Comparison of ENCODE assay signal across 10 mouse cellular contexts in the genomic region with DNA sequence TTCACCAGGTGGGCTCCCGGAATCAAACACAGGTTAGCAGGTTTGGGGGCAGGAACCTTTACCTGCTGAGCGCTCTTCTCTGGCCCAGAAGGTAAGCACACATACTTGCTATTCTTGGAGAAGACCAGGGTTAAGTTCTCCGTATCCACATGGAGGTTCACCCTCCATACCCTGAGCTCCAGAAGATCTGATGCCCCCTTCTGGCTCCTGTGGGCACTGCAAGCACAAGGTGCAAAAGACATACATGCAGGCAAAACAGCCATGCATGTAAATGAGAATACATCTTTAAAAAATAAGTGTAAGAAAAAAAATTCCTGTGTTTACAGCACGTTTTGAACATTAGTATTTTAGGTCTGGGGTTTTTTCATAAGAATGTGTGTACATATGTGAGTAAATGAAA. TPM values are rescaled to one million over a fixed set of nuclear protein-coding genes. Genes with fewer than 3 reads are reported as not detected.
DNase-seq lines count a peak whose midpoint lies in the region; ATAC-seq and TF ChIP-seq lines count a peak whose summit lies in the region.
"Had no signal": no experiment of that assay in that cellular context is flagged by ENCODE, and none has a peak within 500 bp of the region (broad histone marks: within the 10 kb centered on the region; RNA-seq: fewer than 3 reads in every experiment).

No protein-coding gene starts in this region.

- H3K79me2 ChIP-seq in MEL (ENCODE audit: control insufficient read depth, insufficient read depth, low read length, poor library complexity): no peaks in the 10 kb centered on the region

- peak; percentile 50 to 56 (median 56) for TF ChIP-seq CTCF in MEL (IDR thresholded peaks at IDR 0.05 in 2 of 3, conservative IDR thresholded peaks at IDR 0.05 in 1 of 3; ENCODE audit: control insufficient read depth in 1 of 3, insufficient read depth in 1 of 3, low read depth in 2 of 3, low read length in 3 of 3, poor library complexity in 1 of 3, severe bottlenecking in 1 of 3)
- peak; percentile 55; the same call in 1 of the 2 replicates for TF ChIP-seq CTCF in small intestine, adult 2 months (IDR thresholded peaks at IDR 0.05; ENCODE audit: extremely low read depth, insufficient read length, insufficient replicate concordance, low read depth, low read length)

- H3K36me3 ChIP-seq in kidney, embryonic 15.5 days: no peaks in the 10 kb centered on the region
- no peaks in the 10 kb centered on the region for H3K36me3 ChIP-seq in kidney, embryonic 16.5 days (ENCODE audit: insufficient read depth, low read length)
- H3K36me3 ChIP-seq in MEL (ENCODE audit: control insufficient read depth in 1 of 2, insufficient read depth in 2 of 2, low read length in 2 of 2): no peaks in the 10 kb centered on the region
- peaks cover 17% of the 10 kb centered on the region for H3K36me3 ChIP-seq in small intestine, adult 2 months (ENCODE audit: control insufficient read depth, insufficient read depth, low read length)
- H3K36me3 ChIP-seq: lung, embryonic 15.5 days had no signal

- peak; percentile 46 to 52 for DNase-seq in B cell, adult 2 months
- peak; percentile 49 for DNase-seq in MEL (ENCODE audit: low read depth, low spot score)
- DNase-seq in layer of hippocampus, postnatal 36 days: no peak
- DNase-seq: retina, postnatal 1 day had no signal

- ATAC-seq in kidney, embryonic 15.5 days (replicated peaks; ENCODE audit: low FRiP score): no peak
- no peak for ATAC-seq in kidney, embryonic 16.5 days (ENCODE audit: low FRiP score, low TSS enrichment)
- ATAC-seq in granulocyte monocyte progenitor cell, adult 5-6 weeks (replicated peaks; ENCODE audit: poor library complexity, severe bottlenecking): no peak

- WGBS in kidney, embryonic 15.5 days: 91% methylated on average over 4 of the region's 4 CpGs
- 80% methylated on average over 4 of the region's 4 CpGs for WGBS in kidney, embryonic 16.5 days
- WGBS in small intestine, adult 2 months: 86% methylated on average over 4 of the region's 4 CpGs

- H3K4me2 ChIP-seq in kidney, embryonic 15.5 days: no peak overlapping the region
- no peak overlapping the region for H3K4me2 ChIP-seq in kidney, embryonic 16.5 days (replicated peaks; ENCODE audit: low read depth, low read length)
- H3K4me2 ChIP-seq: lung, embryonic 15.5 days had no signal

- no peak overlapping the region for H3K4me3 ChIP-seq in kidney, embryonic 15.5 days (replicated peaks)
- H3K4me3 ChIP-seq in kidney, embryonic 16.5 days (ENCODE audit: low read length): no peak overlapping the region
- no peak overlapping the region for H3K4me3 ChIP-seq in MEL (ENCODE audit: control insufficient read depth in 1 of 2, insufficient read depth in 1 of 2, low read depth in 2 of 2, low read length in 2 of 2)
- no peak overlapping the region for H3K4me3 ChIP-seq in small intestine, adult 2 months (ENCODE audit: low read depth, low read length)
- H3K4me3 ChIP-seq: lung, embryonic 15.5 days had no signal

- no peak for TF ChIP-seq POLR2A in MEL (IDR thresholded peaks at IDR 0.05; ENCODE audit: control insufficient read depth in 1 of 2, insufficient read depth in 1 of 2, low read depth in 1 of 2, low read length in 2 of 2, poor library complexity in 1 of 2)
- TF ChIP-seq POLR2A in small intestine, adult 2 months (IDR thresholded peaks at IDR 0.05; ENCODE audit: low read depth, low read length): no peak

- H3K9me3 ChIP-seq in kidney, embryonic 15.5 days (replicated peaks): no peaks in the 10 kb centered on the region
- H3K9me3 ChIP-seq in kidney, embryonic 16.5 days (ENCODE audit: low read length): no peaks in the 10 kb centered on the region
- H3K9me3 ChIP-seq in MEL (replicated peaks; ENCODE audit: insufficient read depth, low read length): no peaks in the 10 kb centered on the region
- H3K9me3 ChIP-seq: lung, embryonic 15.5 days had no signal

- no peak for TF ChIP-seq EP300 in MEL (IDR thresholded peaks at IDR 0.05; ENCODE audit: low read depth in 1 of 2, low read length in 2 of 2)

- H3K27ac ChIP-seq in kidney, embryonic 15.5 days: 0 out of 2 replicates have a peak overlapping the region, but pooled peaks have one; percentile 45
- no peak overlapping the region for H3K27ac ChIP-seq in kidney, embryonic 16.5 days (ENCODE audit: low read length)
- H3K27ac ChIP-seq in MEL (ENCODE audit: control insufficient read depth, low read depth, low read length): no peak overlapping the region
- no peak overlapping the region for H3K27ac ChIP-seq in small intestine, adult 2 months (ENCODE audit: insufficient read depth, low read depth, low read length)

- H3K27me3 ChIP-seq in kidney, embryonic 15.5 days: no peaks in the 10 kb centered on the region
- no peaks in the 10 kb centered on the region for H3K27me3 ChIP-seq in kidney, embryonic 16.5 days (ENCODE audit: insufficient read depth, low read length)
- no peaks in the 10 kb centered on the region for H3K27me3 ChIP-seq in MEL (ENCODE audit: control insufficient read depth in 1 of 2, insufficient read depth in 2 of 2, low read length in 2 of 2)
- no peaks in the 10 kb centered on the region for H3K27me3 ChIP-seq in small intestine, adult 2 months (ENCODE audit: control insufficient read depth, insufficient read depth, low read length)
- H3K27me3 ChIP-seq: lung, embryonic 15.5 days had no signal

- TF ChIP-seq RAD21 in MEL (IDR thresholded peaks at IDR 0.05; ENCODE audit: low read depth, low read length): peak; percentile 16

- no peak overlapping the region for H3K9ac ChIP-seq in kidney, embryonic 15.5 days
- no peak overlapping the region for H3K9ac ChIP-seq in kidney, embryonic 16.5 days (replicated peaks; ENCODE audit: low read length)
- no peak overlapping the region for H3K9ac ChIP-seq in MEL (ENCODE audit: control insufficient read depth, low read depth, low read length, poor library complexity, severe bottlenecking)
- H3K9ac ChIP-seq: lung, embryonic 15.5 days had no signal

- peaks cover 9% of the 10 kb centered on the region for H3K4me1 ChIP-seq in kidney, embryonic 15.5 days
- peaks cover 16% of the 10 kb centered on the region for H3K4me1 ChIP-seq in kidney, embryonic 16.5 days (ENCODE audit: insufficient read depth, low read length)
- no peaks in the 10 kb centered on the region for H3K4me1 ChIP-seq in MEL (ENCODE audit: control insufficient read depth in 1 of 2, insufficient read depth in 2 of 2, low read length in 2 of 2)
- H3K4me1 ChIP-seq in small intestine, adult 2 months (ENCODE audit: control insufficient read depth, insufficient read depth, insufficient read length, low read length): 0 out of 2 replicates have a peak, but pooled peaks cover 2% of the 10 kb centered on the region
- H3K4me1 ChIP-seq: lung, embryonic 15.5 days had no signal

TF ChIP-seq in MEL, 35 proteins besides CTCF, POLR2A, EP300 and RAD21:
- no peak for TF ChIP-seq HCFC1 (IDR thresholded peaks at IDR 0.05; ENCODE audit: low read depth, low read length)
- TF ChIP-seq SMC3 (IDR thresholded peaks at IDR 0.05; ENCODE audit: low read depth, low read length): peak; percentile 55
- TF ChIP-seq RCOR1 (IDR thresholded peaks at IDR 0.05; ENCODE audit: low read depth, low read length): no peak
TF ChIP-seq in MEL: peak in this region for 1.

RNA-seq across cellular contexts. Expression of gene 9130230L23Rik, which starts 52.6 kb away (rescaled TPM):
- 0.42 and 0.65 TPM in 2 replicates for polyA plus RNA-seq in kidney, embryonic 15.5 days (2015; fragmentation: Nextera tagmentation; extraction: Ambion mirVana)
- polyA plus RNA-seq in kidney, embryonic 16.5 days (2015; fragmentation: Nextera tagmentation; extraction: Ambion mirVana): 0.56 and 1.2 TPM in 2 replicates
- total RNA-seq in MEL (2012; rRNA removed): not detected in 2 replicates
- under 1 TPM in 1 of 2 experiments, not detected in 1; 0.22 TPM for polyA plus RNA-seq in MEL (2012; ENCODE audit: insufficient read depth in 1 of 2, insufficient read length in 2 of 2, low read depth in 1 of 2, low replicate concordance in 2 of 2, missing spikeins in 1 of 2)
- polyA plus RNA-seq in small intestine, adult 2 months (2012; rRNA removed): 4.7 and 10.9 TPM in 2 replicates
- total RNA-seq in layer of hippocampus, postnatal 36 days (2021): not detected
- not detected in 2 replicates for total RNA-seq in granulocyte monocyte progenitor cell, adult 5-6 weeks (2014; fragmentation: Nextera tagmentation)
- total RNA-seq in granulocyte monocyte progenitor cell, adult 5-6 weeks (2017): not detected in 2 replicates
- total RNA-seq: heart, postnatal 25 days had no signal

Comparison
In these comparisons a context has a peak if more than half of its experiments do, and no peak if none do; other contexts are left out.
1. DNase-seq: peak in B cell, adult 2 months (2 of 2) and MEL (single experiment); none in layer of hippocampus, postnatal 36 days (0 of 2).